Mouse (Mus musculus) T-helper 1 cell (primary cell): ENCODE measurements around the gene Wnk1.

Experiments
- in situ Hi-C: fragments of 300-600 bp; cut with MboI, MseI; formaldehyde crosslinking; loops from one replicate; pipeline ENCODE4 v1.15.1; 2025; ENCODE audit warnings: high pct_unique_total_duplicates

Gene Wnk1

DNA sequence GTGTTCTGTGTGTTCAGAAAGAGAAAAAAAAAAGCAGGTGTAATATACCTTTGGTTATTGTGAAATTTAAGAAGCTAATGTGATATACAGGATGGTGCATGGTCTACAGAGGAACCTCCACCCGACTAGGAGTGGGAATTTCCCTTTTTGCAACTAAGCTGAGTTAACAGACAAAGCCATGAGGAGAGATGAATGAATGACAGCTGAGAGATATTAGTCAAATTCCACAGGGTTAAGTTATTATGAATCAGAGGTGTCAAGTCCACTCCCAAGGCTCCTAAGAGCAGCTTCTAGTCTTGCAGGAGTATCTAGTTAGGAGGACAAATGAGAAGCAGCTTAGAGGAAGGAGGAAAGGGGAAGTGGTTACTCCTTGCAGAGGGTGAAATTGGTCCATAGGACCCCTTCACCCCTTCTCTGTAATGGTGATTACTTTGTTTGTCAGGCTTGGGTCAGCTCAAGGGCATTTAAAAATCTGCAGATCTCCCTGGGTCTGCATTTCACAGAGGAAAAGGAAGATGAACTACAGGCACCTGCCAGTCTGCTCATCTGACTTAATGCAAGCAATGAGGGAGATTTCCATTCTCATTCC lies 4.3 kb upstream of the Wnk1 start:
- in situ Hi-C loops: no loop called here

DNA sequence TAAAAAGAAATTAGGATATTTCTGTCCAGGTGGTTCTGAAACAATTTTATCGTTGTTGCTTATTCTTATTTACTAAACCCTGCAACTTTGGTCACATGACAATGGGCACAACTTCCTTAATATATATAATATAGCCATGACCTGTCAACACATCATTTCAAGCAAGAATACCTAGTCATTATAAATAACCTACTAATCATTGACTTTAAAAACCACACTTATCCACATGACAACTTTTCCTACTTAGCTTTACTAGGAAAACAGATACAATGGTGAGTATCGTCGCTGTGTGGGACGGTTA lies 2.0 kb upstream of the Wnk1 start:
- in situ Hi-C loops: no loop called here

DNA sequence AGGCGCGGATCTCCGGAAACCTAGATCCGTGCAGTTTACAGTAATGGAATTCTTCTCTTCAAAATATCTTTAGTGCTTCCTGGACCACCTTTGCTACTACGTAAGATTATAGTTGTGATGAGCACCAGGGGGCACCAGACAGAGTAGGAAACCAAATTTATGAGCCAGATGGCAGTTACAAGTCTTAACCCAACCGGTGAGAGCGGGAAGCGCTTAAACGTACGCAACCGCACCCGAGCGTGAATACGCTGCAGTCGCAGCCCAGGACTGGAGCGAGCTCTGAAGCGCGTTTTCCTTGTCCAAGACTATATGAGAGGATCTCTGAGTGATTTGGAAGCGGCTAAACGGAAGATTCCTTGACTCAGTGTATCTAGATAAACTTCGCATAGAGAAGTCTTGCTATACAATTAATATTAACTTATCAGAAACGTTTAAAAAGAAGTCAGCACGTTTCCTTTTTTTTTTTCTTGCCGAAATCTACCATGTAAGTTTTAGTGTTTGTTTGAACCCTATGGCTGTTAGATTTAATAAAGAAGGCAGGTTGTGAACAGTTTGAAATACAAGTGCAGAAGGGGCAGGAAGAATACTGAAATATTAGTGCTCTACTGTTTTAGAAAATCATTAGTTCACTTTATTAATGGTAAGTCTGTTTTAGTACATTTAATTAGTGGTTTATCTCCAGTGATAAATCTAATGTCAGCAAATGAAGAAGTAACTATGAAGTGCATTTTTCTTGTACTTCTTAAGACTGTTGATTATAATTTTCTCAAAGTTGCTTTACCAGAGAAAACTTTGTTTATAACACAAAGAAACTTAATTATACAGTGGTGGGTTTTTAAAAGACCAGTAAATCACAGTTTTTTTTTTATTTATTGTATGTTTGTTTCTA lies 1.4 kb upstream of the Wnk1 start:
- in situ Hi-C loops: no loop called here

DNA sequence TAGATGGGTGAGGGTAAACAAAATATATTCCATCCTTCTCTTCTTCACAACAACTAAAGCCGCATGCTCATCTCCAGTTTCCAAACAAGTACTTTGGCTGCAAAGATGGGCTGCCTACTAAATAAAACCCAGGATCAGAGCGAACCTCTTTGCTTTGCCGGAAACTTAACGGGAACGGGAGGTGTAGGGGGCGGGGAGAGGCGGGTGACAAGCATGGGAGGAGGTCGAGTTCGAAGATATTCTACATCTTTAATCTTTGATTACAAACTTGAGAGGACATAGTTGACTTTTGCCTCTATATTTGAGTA lies 738 bp upstream of the Wnk1 start:
- in situ Hi-C loops: no loop called here

- in situ Hi-C loops: no loop called here
Observed at GRCm38 (mm10) chr6:120037636-120038365, 671 bp downstream of the Wnk1 start.

- in situ Hi-C loops: no loop called here
Observed at GRCm38 (mm10) chr6:120037004-120037635, 1.4 kb downstream of the Wnk1 start.

- in situ Hi-C loops: no loop called here
Observed at GRCm38 (mm10) chr6:120024577-120024976, 13.9 kb downstream of the Wnk1 start.

GRCm38 (mm10) chr6:120023746-120024145 lies 14.7 kb downstream of the Wnk1 start:
- in situ Hi-C loops: no loop called here

- in situ Hi-C loops: no loop called here
Observed at GRCm38 (mm10) chr6:120022042-120022441, 16.4 kb downstream of the Wnk1 start.

- in situ Hi-C loops: no loop called here
Observed at GRCm38 (mm10) chr6:120019697-120020096, 18.8 kb downstream of the Wnk1 start.

DNA sequence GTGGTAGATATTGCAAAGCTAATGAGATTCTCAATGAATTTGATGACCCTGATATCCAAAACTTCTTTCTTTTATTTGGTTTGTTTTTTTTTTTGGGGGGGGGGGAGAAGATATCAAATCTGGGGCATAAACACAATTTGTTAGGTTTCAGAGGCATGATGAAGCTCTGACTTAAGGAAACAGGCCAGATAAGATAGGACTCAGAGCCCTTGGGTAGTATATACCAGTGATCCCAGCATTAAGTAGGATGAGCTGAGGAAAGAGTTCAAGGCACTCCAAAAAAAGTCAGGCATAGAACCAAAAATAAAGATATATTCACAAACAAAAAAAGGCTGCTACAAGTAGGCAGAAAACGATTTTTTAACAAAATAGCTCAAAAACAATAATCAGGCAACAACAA lies 25.3 kb downstream of the Wnk1 start:
- in situ Hi-C loops: no loop called here

- in situ Hi-C loops: no loop called here
Observed at GRCm38 (mm10) chr6:120011440-120011839, 27.0 kb downstream of the Wnk1 start.

DNA sequence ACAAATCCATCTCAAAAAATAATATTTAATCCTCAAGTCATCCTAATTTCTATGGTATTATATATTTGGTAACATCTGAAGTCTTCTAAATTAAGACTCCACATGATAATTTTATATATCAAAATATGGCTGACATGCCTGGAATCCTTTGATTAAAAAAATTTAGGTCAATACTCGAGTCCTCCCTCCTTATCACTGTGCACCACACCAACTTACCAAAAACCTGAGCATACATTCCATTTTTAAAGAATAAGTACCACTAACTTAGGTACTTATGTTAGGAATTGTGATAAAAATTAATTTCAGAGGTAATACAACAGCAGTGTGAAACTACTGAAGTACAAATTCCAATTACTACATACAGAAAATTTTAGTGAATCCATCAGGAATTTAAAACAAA lies 27.5 kb downstream of the Wnk1 start:
- in situ Hi-C loops: no loop called here

DNA sequence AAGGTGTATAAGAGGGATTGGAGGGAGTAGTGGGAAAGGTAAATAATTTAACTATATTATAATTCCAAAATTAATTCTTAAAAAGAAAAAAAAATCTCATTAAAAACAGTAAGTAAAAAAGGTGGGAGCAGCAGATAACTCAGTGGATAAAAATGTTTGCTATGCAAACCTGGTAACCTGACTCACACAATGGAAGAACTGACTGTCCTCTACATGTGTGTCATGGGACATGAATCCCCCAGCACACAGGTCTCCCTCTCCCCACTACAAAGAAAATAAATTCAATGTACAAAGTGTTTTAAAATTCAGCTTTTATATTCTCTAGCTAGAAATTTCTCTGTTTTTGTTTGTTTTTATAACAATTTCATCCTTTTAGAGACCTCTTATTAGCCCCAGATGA lies 27.9 kb downstream of the Wnk1 start:
- in situ Hi-C loops: no loop called here

GRCm38 (mm10) chr6:120001718-120002117 lies 36.8 kb downstream of the Wnk1 start:
- in situ Hi-C loops: loop anchor here (10.0 kb wide), 1 partner anchor 193 kb away; no protein-coding TSS in a partner anchor

GRCm38 (mm10) chr6:119996480-119996879 lies 42.0 kb downstream of the Wnk1 start:
- in situ Hi-C loops: no loop called here

DNA sequence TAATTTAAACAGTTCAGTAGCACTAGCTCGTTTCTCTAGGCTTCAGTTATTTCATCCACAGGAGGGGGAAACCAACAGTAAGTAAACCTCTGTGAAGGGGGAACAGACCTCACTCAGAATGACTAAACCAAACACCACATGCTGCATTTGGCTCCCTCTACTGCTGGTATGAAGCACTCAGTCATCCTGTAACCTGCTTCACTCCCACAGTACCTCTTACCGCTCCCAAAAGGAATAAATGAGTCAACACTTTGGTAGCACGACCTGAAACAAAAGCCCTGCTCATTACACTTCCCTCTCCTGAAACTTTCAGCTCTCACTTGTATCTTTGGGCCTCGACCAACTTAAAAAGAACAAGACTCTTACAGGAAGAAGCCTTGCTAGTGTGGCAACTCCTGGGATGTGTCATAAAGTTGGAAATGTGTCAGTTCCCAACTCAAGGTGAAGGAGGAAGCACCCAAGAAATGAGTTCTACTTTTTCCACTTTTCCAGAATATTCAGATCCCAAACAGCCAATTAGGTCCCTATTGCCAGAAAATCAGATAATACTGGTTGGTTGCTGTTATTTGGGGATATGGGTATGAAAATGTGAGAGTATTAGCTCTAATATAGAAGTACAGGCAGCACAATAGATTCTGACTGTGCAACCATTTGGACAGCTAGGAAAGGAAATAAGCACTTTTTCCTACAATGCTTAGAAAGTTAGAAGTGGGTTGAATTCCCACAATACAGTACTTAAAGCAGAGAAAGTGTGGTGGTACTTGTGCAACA lies 114.1 kb downstream of the Wnk1 start:
- in situ Hi-C loops: loop anchor here (25.0 kb wide), 1 partner anchor 437 kb away; the partner anchor contains the start of gene Fbxl14

- in situ Hi-C loops: loop anchor here (25.0 kb wide), 1 partner anchor 435 kb away; the partner anchor contains the start of gene Fbxl14
Observed at GRCm38 (mm10) chr6:119922544-119922943, 115.9 kb downstream of the Wnk1 start.

DNA sequence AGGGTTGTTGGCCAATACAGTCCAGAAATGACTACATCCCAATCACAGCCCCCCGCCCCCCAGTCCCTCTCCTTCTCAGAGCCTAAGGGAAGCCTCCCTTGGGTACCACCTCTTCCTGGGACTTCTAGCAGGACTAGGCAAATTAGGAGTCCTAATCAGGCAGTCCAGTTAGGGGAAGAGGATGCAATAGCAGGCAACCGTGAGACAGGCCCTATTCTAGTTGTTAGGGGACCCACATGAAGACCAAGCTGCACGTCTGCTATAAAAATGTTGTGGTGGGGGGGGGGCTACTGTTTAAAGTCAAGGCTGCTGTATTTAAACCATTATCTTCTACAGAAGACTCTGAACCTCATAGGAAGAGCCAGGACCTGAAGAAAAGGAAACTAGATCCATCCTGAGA lies 116.3 kb downstream of the Wnk1 start:
- in situ Hi-C loops: loop anchor here (25.0 kb wide), 1 partner anchor 435 kb away; the partner anchor contains the start of gene Fbxl14

DNA sequence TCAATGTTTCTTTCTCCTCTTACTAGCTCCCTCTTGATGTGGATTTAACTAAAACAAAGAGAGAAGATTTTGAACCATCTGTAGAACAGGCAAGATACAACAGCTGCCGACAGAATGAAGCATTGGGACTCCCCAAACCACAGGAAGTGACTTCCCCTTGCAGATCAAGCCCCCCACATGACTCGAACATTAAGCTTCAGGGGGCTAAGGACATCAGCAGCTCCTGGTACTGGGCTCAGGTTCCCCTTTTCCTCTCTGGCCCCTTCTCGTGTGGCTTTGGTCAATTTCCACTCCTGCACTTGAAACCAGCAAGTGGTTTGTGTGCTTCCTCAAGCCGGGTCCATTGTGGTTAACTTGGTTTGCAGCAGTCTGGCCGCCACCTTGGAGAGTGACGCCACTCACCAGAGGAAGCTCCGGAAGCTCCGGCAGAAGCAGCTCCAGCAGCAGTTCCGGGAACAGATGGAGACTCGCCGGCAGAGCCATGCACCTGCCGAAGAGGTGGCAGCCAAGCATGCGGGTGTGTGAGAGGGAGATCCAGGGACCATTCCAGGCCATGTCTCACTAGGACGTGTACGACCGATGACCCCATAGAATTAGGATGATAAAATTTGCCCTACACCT lies 119.8 kb downstream of the Wnk1 start:
- in situ Hi-C loops: loop anchor here (5.0 to 25.0 kb wide), 3 partner anchors 126 to 431 kb away; partner anchors contain the start of gene Fbxl14

DNA sequence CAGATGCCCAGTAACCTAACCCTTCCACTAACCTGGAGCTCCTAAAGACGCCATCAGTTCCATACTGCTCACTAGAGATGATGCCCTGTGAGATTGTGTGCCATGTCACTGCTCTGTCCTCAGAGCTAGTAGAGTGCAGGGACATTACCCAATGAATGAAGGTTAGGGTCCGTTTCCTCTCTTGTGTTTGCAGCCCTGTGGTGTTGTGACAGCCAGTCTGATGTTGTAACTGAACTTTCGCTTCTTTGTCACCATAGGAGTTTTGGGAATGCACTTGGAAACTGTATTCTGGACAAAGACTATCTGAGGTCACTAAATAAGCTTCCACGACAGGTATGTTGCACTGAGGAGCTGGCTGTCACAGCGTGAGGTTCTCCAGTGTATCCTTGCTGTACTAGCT lies 122.8 kb downstream of the Wnk1 start:
- in situ Hi-C loops: loop anchor here (5.0 to 25.0 kb wide), 3 partner anchors 123 to 428 kb away; partner anchors contain the start of gene Fbxl14
